In the genomic region with DNA sequence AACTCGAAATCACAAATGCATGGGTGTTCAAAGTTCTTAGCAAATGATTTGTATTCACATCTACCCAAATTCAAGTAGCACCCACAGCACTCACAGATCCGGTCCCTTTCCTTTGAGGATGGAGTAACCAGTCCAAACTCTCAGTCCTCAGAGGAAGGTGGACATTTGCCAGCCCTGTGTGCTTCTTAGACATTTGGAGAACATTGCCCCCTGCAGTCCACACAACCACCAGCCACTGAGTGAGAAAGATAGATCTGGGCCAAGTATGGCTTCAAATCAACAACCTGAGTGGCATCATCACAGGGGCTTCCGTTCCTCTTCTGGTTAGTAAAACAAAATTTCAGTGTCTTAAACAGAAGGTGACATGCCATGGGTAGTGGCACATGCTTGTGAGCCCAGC, we compare ENCODE assay signal across 10 mouse cellular contexts. TPM values are rescaled to one million over a fixed set of nuclear protein-coding genes. Genes with fewer than 3 reads are reported as not detected.
DNase-seq lines count a peak whose midpoint lies in the region; ATAC-seq and TF ChIP-seq lines count a peak whose summit lies in the region.
"Had no signal": no experiment of that assay in that cellular context is flagged by ENCODE, and none has a peak within 500 bp of the region (broad histone marks: within the 10 kb centered on the region; RNA-seq: fewer than 3 reads in every experiment).

No protein-coding gene starts in this region.

- no peak for ATAC-seq in liver, postnatal 0 days
- ATAC-seq in liver, embryonic 11.5 days (replicated peaks; ENCODE audit: low FRiP score) = no peak

- no peaks in the 10 kb centered on the region for H3K9me3 ChIP-seq in liver, postnatal 0 days (ENCODE audit: low read length)
- no peaks in the 10 kb centered on the region for H3K9me3 ChIP-seq in liver, embryonic 11.5 days (ENCODE audit: control insufficient read depth, low read length)

- no peaks in the 10 kb centered on the region for H3K36me3 ChIP-seq in liver, postnatal 0 days (replicated peaks; ENCODE audit: insufficient read depth, low read length)
- H3K36me3 ChIP-seq in liver, embryonic 11.5 days (ENCODE audit: control insufficient read depth, insufficient read depth, low read length) = no peaks in the 10 kb centered on the region
- H3K36me3 ChIP-seq in thymus, adult 2 months (ENCODE audit: control insufficient read depth, insufficient read depth, low read length) = no peaks in the 10 kb centered on the region

- no peak overlapping the region for H3K4me3 ChIP-seq in liver, postnatal 0 days (ENCODE audit: low read depth, low read length)
- no peak overlapping the region for H3K4me3 ChIP-seq in liver, embryonic 11.5 days (ENCODE audit: low read depth, low read length)
- H3K4me3 ChIP-seq in thymus, adult 2 months (ENCODE audit: control insufficient read depth, insufficient read depth, low read length) = no peak overlapping the region

- no peak overlapping the region for H3K4me2 ChIP-seq in liver, postnatal 0 days (ENCODE audit: low read depth, low read length)
- H3K4me2 ChIP-seq in liver, embryonic 11.5 days = no peak overlapping the region

- peak; percentile 14; the same call in 1 of the 2 replicates for TF ChIP-seq CTCF in liver, postnatal 0 days (IDR thresholded peaks at IDR 0.05; ENCODE audit: low read depth)
- no peak for TF ChIP-seq CTCF in thymus, adult 2 months (IDR thresholded peaks at IDR 0.05; ENCODE audit: borderline replicate concordance, control insufficient read depth, extremely low read depth, insufficient read depth, low read length, poor library complexity)

- DNase-seq in cerebellum, adult 11 months = peak; percentile 2
- DNase-seq in cerebellum, adult 8-10 months = no peak
- no peak for DNase-seq in liver, postnatal 0 days
- no peak for DNase-seq in liver, embryonic 11.5 days (ENCODE audit: low spot score)
- DNase-seq in cerebellum, postnatal 36 days = peak; percentile 9
- peak; percentile 51 for DNase-seq in right cerebral cortex, postnatal 14 days
- DNase-seq in thymus, adult 2 months = no peak
- no peak for DNase-seq in natural killer cell, adult 2 months (ENCODE audit: low spot score in 2 of 2)
- DNase-seq: thymus, adult 18-20 months had no signal

- H3K9ac ChIP-seq in liver, postnatal 0 days (replicated peaks) = no peak overlapping the region
- H3K9ac ChIP-seq in liver, embryonic 11.5 days (ENCODE audit: low read depth, low read length) = no peak overlapping the region

- no peaks in the 10 kb centered on the region for H3K4me1 ChIP-seq in liver, postnatal 0 days (ENCODE audit: insufficient read depth)
- H3K4me1 ChIP-seq in liver, embryonic 11.5 days (replicated peaks; ENCODE audit: control insufficient read depth, insufficient read depth, low read length) = no peaks in the 10 kb centered on the region
- no peaks in the 10 kb centered on the region for H3K4me1 ChIP-seq in thymus, adult 2 months (replicated peaks; ENCODE audit: control insufficient read depth, insufficient read depth, low read length)

- TF ChIP-seq POLR2A in thymus, adult 2 months (IDR thresholded peaks at IDR 0.05; ENCODE audit: control insufficient read depth, extremely low read depth, insufficient read depth, low read length, poor library complexity) = no peak

- TF ChIP-seq EP300 in liver, postnatal 0 days (IDR thresholded peaks at IDR 0.05; ENCODE audit: low read depth) = no peak

- H3K27ac ChIP-seq in liver, postnatal 0 days (ENCODE audit: low read depth) = no peak overlapping the region
- no peak overlapping the region for H3K27ac ChIP-seq in liver, embryonic 11.5 days (ENCODE audit: low read depth, low read length)
- no peak overlapping the region for H3K27ac ChIP-seq in thymus, adult 2 months (ENCODE audit: control insufficient read depth, insufficient read depth, low read length)

- H3K27me3 ChIP-seq in liver, postnatal 0 days (ENCODE audit: insufficient read depth, low read length) = no peaks in the 10 kb centered on the region
- H3K27me3 ChIP-seq in liver, embryonic 11.5 days (replicated peaks; ENCODE audit: control insufficient read depth, insufficient read depth, low read length) = no peaks in the 10 kb centered on the region
- no peaks in the 10 kb centered on the region for H3K27me3 ChIP-seq in thymus, adult 2 months (ENCODE audit: control insufficient read depth, insufficient read depth, low read length)

- WGBS in liver, postnatal 0 days (ENCODE audit: insufficient replicate concordance) = 61% methylated on average over 3 of the region's 3 CpGs
- WGBS in liver, embryonic 11.5 days = 66% methylated on average over 3 of the region's 3 CpGs
- WGBS in thymus, adult 2 months = 89% methylated on average over 3 of the region's 3 CpGs

RNA-seq across cellular contexts. Expression of a gene that starts 38.0 kb away (rescaled TPM):
- polyA plus RNA-seq in liver, postnatal 0 days (2015; fragmentation: Nextera tagmentation; extraction: Ambion mirVana) = not detected in 2 replicates
- polyA plus RNA-seq in liver, embryonic 11.5 days (2014; fragmentation: Nextera tagmentation; extraction: Ambion mirVana) = not detected in 2 replicates
- 0.19 and 0.28 TPM in 2 replicates for polyA plus RNA-seq in thymus, adult 2 months (2012; rRNA removed)
- polyA plus RNA-seq: C2C12 had no signal

Comparison
In these comparisons a context has a peak if more than half of its experiments do, and no peak if none do; other contexts are left out.
1. DNase-seq: peak in cerebellum, adult 11 months (single experiment), cerebellum, postnatal 36 days (2 of 2) and right cerebral cortex, postnatal 14 days (single experiment); none in cerebellum, adult 8-10 months (single experiment), liver, postnatal 0 days (single experiment), liver, embryonic 11.5 days (single experiment), thymus, adult 2 months (single experiment) and natural killer cell, adult 2 months (0 of 2).